Mouse (Mus musculus) stomach, embryonic 16.5 days (tissue): ENCODE measurements around the gene Emp1. TPM values are rescaled to one million over a fixed set of nuclear protein-coding genes. Genes with fewer than 3 reads are reported as not detected.

Experiments used
- ATAC-seq: fragments of 200-750 bp; cut with Nextera tagmentation; 2 replicates; pipeline ENCODE4 v1.8.0; 2017; ENCODE audit warnings: moderate number of reproducible peaks, moderate TSS enrichment; ENCODE audit not compliant: insufficient read depth, low FRiP score
- H3K27ac ChIP-seq: fragments of 300-500 bp; sonication (generic); 2 replicates; pipeline ENCODE4 v1.5.1; 2014; ENCODE audit warnings: low read length
- H3K27me3 ChIP-seq: fragments of 300-500 bp; sonication (generic); 2 replicates; pipeline ENCODE4 v1.6.1; 2014; ENCODE audit warnings: low read length, control low read depth, mixed read lengths; ENCODE audit not compliant: control insufficient read depth, insufficient read depth
- H3K36me3 ChIP-seq: fragments of 300-500 bp; sonication (generic); 2 replicates; pipeline ENCODE4 v1.6.1; 2014; ENCODE audit warnings: low read length; ENCODE audit not compliant: control insufficient read depth, insufficient read depth
- H3K4me1 ChIP-seq: fragments of 300-500 bp; sonication (generic); 2 replicates; pipeline ENCODE4 v1.6.1; 2014; ENCODE audit warnings: low read length, control low read depth, mixed read lengths; ENCODE audit not compliant: control insufficient read depth, insufficient read depth
- H3K4me2 ChIP-seq: fragments of 300-500 bp; sonication (generic); 2 replicates; pipeline ENCODE4 v1.6.1; 2014; ENCODE audit warnings: low read depth, low read length, mixed read lengths
- H3K4me3 ChIP-seq: fragments of 300-500 bp; sonication (generic); replicated peaks from 2 replicates; pipeline ENCODE4 v1.5.1; 2014; ENCODE audit warnings: mild to moderate bottlenecking, low read length
- H3K9ac ChIP-seq: fragments of 300-500 bp; sonication (generic); 2 replicates; pipeline ENCODE4 v1.6.1; 2014; ENCODE audit warnings: low read length
- H3K9me3 ChIP-seq: fragments of 300-500 bp; sonication (generic); replicated peaks from 2 replicates; pipeline ENCODE4 v1.6.1; 2016; ENCODE audit warnings: low read length, control low read depth; ENCODE audit not compliant: control insufficient read depth
- WGBS: fragments of 180-500 bp; shearing (Covaris S2); extraction: QIAGEN DNeasy Blood & Tissue Kit; methylation state at CpG from one replicate; pipeline ENCODE4 v1.1.7; 2014; 5-methylcytosine and 5-hydroxymethylcytosine counted together
- polyA plus RNA-seq: library from polyadenylated mRNA; unstranded; fragments of >200 nt; fragmentation: Nextera tagmentation; extraction: Ambion mirVana; gene quantifications from 2 replicates; pipeline ENCODE4 v1.2.1, GENCODE M21; 2015

Emp1 gene
- polyA plus RNA-seq, 1 experiment from 2014 or later = 221 TPM

GRCm38 (mm10) chr6:135390398-135390797, 28.1 kb downstream of the Emp1 start:
- ATAC-seq = no peak; the same call in 1 of the 2 replicates

GRCm38 (mm10) chr6:135395375-135395774, 33.0 kb downstream of the Emp1 start:
- ATAC-seq = no peak
- H3K9ac ChIP-seq = no peak overlapping the region
- no peaks in the 10 kb centered on the region for H3K9me3 ChIP-seq
- no peaks in the 10 kb centered on the region for H3K4me1 ChIP-seq
- no peaks in the 10 kb centered on the region for H3K27me3 ChIP-seq
- H3K36me3 ChIP-seq = no peaks in the 10 kb centered on the region
- H3K4me3 ChIP-seq = no peak overlapping the region
- WGBS = 82% methylated on average over 8 of the region's 8 CpGs
- no peak overlapping the region for H3K27ac ChIP-seq
- H3K4me2 ChIP-seq = no peak overlapping the region

More at GRCm38 (mm10) chr6:135390398-135390797, 28.1 kb downstream of the Emp1 start:
- no peak overlapping the region for H3K27ac ChIP-seq
- H3K36me3 ChIP-seq = no peaks in the 10 kb centered on the region
- H3K4me3 ChIP-seq = no peak overlapping the region
- 52% methylated on average over 3 of the region's 3 CpGs for WGBS
- no peak overlapping the region for H3K9ac ChIP-seq
- 0 out of 2 replicates have a peak, but pooled peaks cover 12% of the 10 kb centered on the region for H3K4me1 ChIP-seq
- H3K9me3 ChIP-seq = no peaks in the 10 kb centered on the region
- no peak overlapping the region for H3K4me2 ChIP-seq
- no peaks in the 10 kb centered on the region for H3K27me3 ChIP-seq

- Histone ChIP-seq H3K9me3 (no peaks in the 10 kb centered on the region), H3K27me3 (no peaks in the 10 kb centered on the region; the same call in 1 of the 2 replicates), H3K36me3 (no peaks in the 10 kb centered on the region), H3K4me2 (no peak overlapping the region), H3K27ac (no peak overlapping the region), H3K4me3 (no peak overlapping the region), H3K9ac (no peak overlapping the region), H3K4me1 (no peaks in the 10 kb centered on the region)
- WGBS = 82% methylated on average over 4 of the region's 4 CpGs
- no peak for ATAC-seq
Observed at GRCm38 (mm10) chr6:135397089-135397488, 34.7 kb downstream of the Emp1 start.

GRCm38 (mm10) chr6:135397788-135398187, 35.4 kb downstream of the Emp1 start:
- no peak for ATAC-seq
- H3K4me2 ChIP-seq = no peak overlapping the region
- H3K9ac ChIP-seq = no peak overlapping the region
- no peak overlapping the region for H3K4me3 ChIP-seq
- H3K4me1 ChIP-seq = no peaks in the 10 kb centered on the region
- WGBS = 86% methylated on average over 8 of the region's 8 CpGs
- no peaks in the 10 kb centered on the region for H3K9me3 ChIP-seq
- no peak overlapping the region for H3K27ac ChIP-seq
- no peaks in the 10 kb centered on the region for H3K36me3 ChIP-seq
- H3K27me3 ChIP-seq = no peaks in the 10 kb centered on the region; the same call in 1 of the 2 replicates

GRCm38 (mm10) chr6:135398801-135399200, 36.5 kb downstream of the Emp1 start:
- WGBS = 70% methylated on average over 5 of the region's 5 CpGs
- no peak overlapping the region for H3K4me3 ChIP-seq
- H3K4me2 ChIP-seq = no peak overlapping the region
- H3K27me3 ChIP-seq = no peaks in the 10 kb centered on the region; the same call in 1 of the 2 replicates
- no peak overlapping the region for H3K27ac ChIP-seq
- no peaks in the 10 kb centered on the region for H3K36me3 ChIP-seq
- no peaks in the 10 kb centered on the region for H3K4me1 ChIP-seq
- no peak overlapping the region for H3K9ac ChIP-seq
- no peaks in the 10 kb centered on the region for H3K9me3 ChIP-seq
- ATAC-seq = no peak

- Histone ChIP-seq H3K4me3 (no peak overlapping the region), H3K4me2 (no peak overlapping the region), H3K4me1 (no peaks in the 10 kb centered on the region), H3K27me3 (no peaks in the 10 kb centered on the region; the same call in 1 of the 2 replicates), H3K9me3 (no peaks in the 10 kb centered on the region), H3K9ac (no peak overlapping the region), H3K27ac (no peak overlapping the region), H3K36me3 (no peaks in the 10 kb centered on the region)
- ATAC-seq = no peak
- 38% methylated on average over 3 of the region's 3 CpGs for WGBS
Observed at GRCm38 (mm10) chr6:135400306-135400705, 38.0 kb downstream of the Emp1 start.

GRCm38 (mm10) chr6:135405093-135405492, 42.7 kb downstream of the Emp1 start:
- Histone ChIP-seq H3K4me1 (no peaks in the 10 kb centered on the region), H3K9ac (no peak overlapping the region), H3K27me3 (no peaks in the 10 kb centered on the region; the same call in 1 of the 2 replicates), H3K9me3 (no peaks in the 10 kb centered on the region), H3K4me3 (no peak overlapping the region), H3K27ac (no peak overlapping the region), H3K36me3 (no peaks in the 10 kb centered on the region), H3K4me2 (no peak overlapping the region)
- no peak for ATAC-seq
- 87% methylated on average over 11 of the region's 11 CpGs for WGBS

- Histone ChIP-seq H3K27me3 (no peaks in the 10 kb centered on the region), H3K9ac (no peak overlapping the region), H3K4me2 (no peak overlapping the region), H3K36me3 (no peaks in the 10 kb centered on the region), H3K9me3 (no peaks in the 10 kb centered on the region), H3K4me1 (no peaks in the 10 kb centered on the region), H3K4me3 (no peak overlapping the region), H3K27ac (no peak overlapping the region)
- ATAC-seq = no peak
- 38% methylated on average over 4 of the region's 4 CpGs for WGBS
Observed at GRCm38 (mm10) chr6:135407323-135407722, 45.0 kb downstream of the Emp1 start.

- WGBS = 85% methylated on average over 10 of the region's 10 CpGs
- Histone ChIP-seq H3K36me3 (no peaks in the 10 kb centered on the region), H3K9ac (no peak overlapping the region), H3K4me1 (no peaks in the 10 kb centered on the region), H3K27me3 (no peaks in the 10 kb centered on the region), H3K4me2 (no peak overlapping the region), H3K9me3 (no peaks in the 10 kb centered on the region), H3K4me3 (no peak overlapping the region), H3K27ac (no peak overlapping the region)
- no peak for ATAC-seq
Observed at GRCm38 (mm10) chr6:135411712-135412319, 49.5 kb downstream of the Emp1 start.
